Mouse (Mus musculus) thymus, postnatal 10 days (tissue): ENCODE measurements at regions not wholly inside any gene's neighbourhood (a gene's known extent, or its start where the extent isn't known, plus 50 kb on each side); places are given as distances from the start of the nearest gene placed in this dataset.
A peak's percentile ranks its signal among the peaks of the same experiment; 100 is the strongest.
"Not testable (repeated sequence)": the region's sequence is repeated elsewhere in the genome, so short reads cannot be mapped to it uniquely, and the experiment has no call there.

Experiments
- DNase-seq, 2 experiments: peaks; one replicate each; pipeline ENCODE4 v3.0.0; 2021; ENCODE audit warnings: low spot score in 2 of 2

- DNase-seq, result no peak
These were observed 189.5 kb upstream of the Tmem45b start for GRCm38 (mm10) chr9:31653788-31654187.

- no peak for DNase-seq
These were observed 186.3 kb upstream of the Tmem45b start for GRCm38 (mm10) chr9:31650362-31651130.

GRCm38 (mm10) chr9:31649073-31649472, 184.8 kb upstream of the Tmem45b start:
- DNase-seq, result no peak

GRCm38 (mm10) chr9:31648551-31648950, 184.3 kb upstream of the Tmem45b start:
- no peak for DNase-seq

GRCm38 (mm10) chr9:31645114-31645513, 180.9 kb upstream of the Tmem45b start:
- DNase-seq, result no peak

GRCm38 (mm10) chr9:31644106-31644505, 179.8 kb upstream of the Tmem45b start:
- DNase-seq, result no peak

GRCm38 (mm10) chr9:31642169-31642568, 177.9 kb upstream of the Tmem45b start:
- DNase-seq, result no peak

- DNase-seq, result no peak
These were observed 164.0 kb upstream of the Tmem45b start for GRCm38 (mm10) chr9:31628291-31628690.

- not testable (repeated sequence) for DNase-seq
These were observed 157.3 kb upstream of the Tmem45b start for GRCm38 (mm10) chr9:31621553-31621952.

- no peak for DNase-seq
These were observed 155.1 kb upstream of the Tmem45b start for GRCm38 (mm10) chr9:31619344-31619743.

- DNase-seq, result no peak
These were observed 150.1 kb upstream of the Tmem45b start for GRCm38 (mm10) chr9:31614250-31614945.

- no peak for DNase-seq
These were observed 146.9 kb upstream of the Tmem45b start for GRCm38 (mm10) chr9:31611036-31611695.

- no peak for DNase-seq
These were observed 146.4 kb upstream of the Tmem45b start for GRCm38 (mm10) chr9:31610631-31611030.

GRCm38 (mm10) chr9:31610212-31610611, 145.9 kb upstream of the Tmem45b start:
- DNase-seq, result peak in 1 of 2 experiments; percentile 4

- DNase-seq, result no peak
These were observed 145.5 kb upstream of the Tmem45b start for GRCm38 (mm10) chr9:31609731-31610130.

- no peak for DNase-seq
These were observed 144.0 kb upstream of the Tmem45b start for GRCm38 (mm10) chr9:31608084-31608870.

- no peak for DNase-seq
These were observed 142.7 kb upstream of the Tmem45b start for GRCm38 (mm10) chr9:31606936-31607335.

- DNase-seq, result no peak
These were observed 140.3 kb upstream of the Tmem45b start for GRCm38 (mm10) chr9:31604497-31605090.

GRCm38 (mm10) chr9:31602707-31603106, 138.4 kb upstream of the Tmem45b start:
- DNase-seq, result no peak

- no peak for DNase-seq
These were observed 130.8 kb upstream of the Tmem45b start for GRCm38 (mm10) chr9:31595096-31595495.

- no peak for DNase-seq
These were observed 123.4 kb upstream of the Tmem45b start for GRCm38 (mm10) chr9:31587671-31588070.
